Mouse (Mus musculus): ENCODE results near the gene Ccdc162.

Ccdc162 gene

DNA sequence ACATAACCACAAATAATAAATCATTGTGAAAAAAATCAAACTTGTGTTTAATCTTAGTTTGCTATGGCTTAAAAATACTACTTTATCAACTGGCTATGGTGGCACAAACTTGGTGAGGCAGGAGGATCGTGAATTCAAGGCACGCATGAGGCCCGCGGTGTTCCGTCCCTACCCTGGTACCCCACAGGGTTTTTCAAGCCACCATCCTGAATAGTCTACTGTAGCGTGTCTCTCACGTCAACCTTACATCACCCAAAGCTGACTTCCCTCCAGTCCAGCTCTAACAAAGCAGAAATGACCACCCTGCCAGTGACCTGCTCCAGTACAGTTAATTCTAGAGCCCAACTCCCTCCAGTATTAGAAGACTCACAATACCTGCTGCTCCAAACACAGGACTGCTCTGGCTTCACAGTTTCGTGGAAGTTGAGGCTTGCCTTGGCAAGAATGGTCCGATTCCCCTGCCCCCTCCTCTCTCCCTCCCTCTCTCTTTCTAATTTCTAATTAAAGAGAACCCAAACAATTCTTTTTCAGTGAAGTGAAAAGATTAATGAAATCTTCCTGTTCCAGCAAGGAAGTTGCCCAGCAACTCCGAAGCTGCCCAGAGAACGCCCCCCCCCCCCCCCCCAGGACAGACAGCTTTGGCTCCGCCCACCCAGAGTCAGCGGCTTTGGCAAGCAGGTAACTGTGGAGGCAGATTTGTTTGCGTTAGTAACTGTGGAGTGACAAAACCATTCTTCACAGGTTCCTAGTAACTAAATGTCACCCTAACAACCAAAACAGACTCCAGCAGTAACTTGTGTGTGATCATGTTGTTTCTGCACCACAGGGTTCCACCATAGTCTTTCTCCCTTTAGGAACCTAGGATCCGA lies at the start of gene Ccdc162:
TSS of gene Ccdc162 (minus strand) at position 606 of the 869 bp plus-strand sequence.
- DNase-seq (ENCODE audit: low spot score in 2 of 2), result no peak

DNA sequence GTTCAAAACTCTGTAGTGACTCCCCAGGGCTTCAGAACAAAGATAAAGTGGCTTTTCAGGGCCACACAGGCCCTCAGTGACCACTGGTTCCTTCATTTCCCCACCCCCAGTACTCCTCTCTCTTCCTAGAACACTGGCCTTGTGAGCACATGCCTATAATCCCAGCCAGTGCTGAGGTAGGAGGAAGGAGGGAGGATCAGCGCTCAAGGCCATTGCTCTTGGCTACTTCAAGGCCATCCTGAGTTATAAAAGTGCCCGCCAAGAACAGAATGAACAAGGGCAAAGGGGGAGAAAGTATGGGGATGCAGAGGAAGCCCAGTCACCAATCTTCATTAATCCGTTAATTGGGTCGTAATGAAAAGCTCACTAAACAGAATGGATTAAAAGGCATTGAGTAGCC lies 49.2 kb upstream of the Ccdc162 start:
- DNase-seq (ENCODE audit: low spot score in 2 of 2), result no peak

DNA sequence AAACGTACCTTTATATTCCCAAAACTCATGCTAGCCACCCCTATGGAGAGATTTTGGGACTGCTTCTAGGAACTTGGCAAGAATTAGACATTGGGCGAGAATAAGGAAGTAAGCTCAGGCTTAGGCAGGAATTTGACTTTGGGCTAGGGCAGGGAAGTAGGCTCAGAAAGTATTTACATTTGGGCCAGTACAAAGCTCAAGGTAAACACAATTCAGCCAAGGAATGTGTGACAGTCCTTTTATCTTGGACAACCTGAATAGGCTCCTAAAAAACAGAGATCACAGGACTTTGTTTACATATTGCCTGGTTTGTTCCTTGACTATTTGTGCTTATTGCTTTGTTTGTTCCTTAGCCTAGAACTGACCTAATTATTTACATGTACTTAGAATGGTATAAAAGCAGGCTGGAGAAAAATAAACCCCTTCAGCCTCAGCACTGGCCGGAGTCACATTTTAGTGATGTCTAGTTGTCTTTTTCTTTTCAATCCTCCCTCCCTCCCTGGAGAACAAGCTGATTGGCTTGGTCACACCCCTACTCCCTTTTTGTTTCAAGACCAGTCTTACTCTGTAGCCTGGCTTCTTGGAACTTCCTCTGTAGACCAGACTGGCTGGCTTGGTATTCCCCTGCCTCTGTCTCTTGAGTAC lies 47.4 kb upstream of the Ccdc162 start:
- no peak for DNase-seq (ENCODE audit: low spot score in 2 of 2)

DNA sequence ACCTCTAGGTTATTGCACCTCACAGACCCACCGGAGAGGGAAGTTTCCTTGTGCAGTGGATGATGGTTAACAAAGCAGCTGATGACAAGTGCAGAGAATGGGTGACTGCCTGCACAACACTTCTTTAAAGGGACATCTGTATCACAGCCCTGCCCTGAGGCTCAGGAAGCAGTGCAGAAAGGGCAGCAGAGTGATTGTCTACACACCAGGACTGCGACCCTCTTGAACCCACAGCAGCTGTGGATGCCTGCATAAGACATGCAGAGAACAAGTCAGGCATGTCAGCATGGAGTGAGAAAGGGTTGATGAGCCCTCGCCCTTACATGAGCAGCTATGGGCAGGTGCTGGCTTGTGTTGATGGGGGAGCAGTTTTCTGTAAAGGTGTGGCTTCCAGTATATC lies 44.4 kb upstream of the Ccdc162 start:
- no peak for DNase-seq (ENCODE audit: low spot score in 2 of 2)

DNA sequence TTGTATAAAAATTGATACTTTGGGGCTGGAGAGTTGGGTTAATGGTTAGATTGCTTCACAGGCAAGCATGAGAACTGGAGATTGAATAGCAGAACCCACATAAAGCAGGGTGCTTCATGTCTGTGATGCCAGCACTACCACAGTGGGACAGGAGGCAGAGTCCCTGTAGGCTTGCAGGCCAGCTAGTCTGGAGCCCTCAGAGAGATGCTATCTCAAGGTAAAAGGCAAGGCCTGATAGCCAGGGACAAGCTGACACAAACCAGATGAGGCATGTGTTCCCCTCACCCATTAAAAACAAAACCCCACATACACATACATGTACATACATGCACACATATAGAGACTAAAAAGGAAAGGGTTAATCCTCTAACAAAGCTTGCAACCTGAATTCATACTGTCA lies 41.6 kb upstream of the Ccdc162 start:
- DNase-seq (ENCODE audit: low spot score in 2 of 2), result no peak

DNA sequence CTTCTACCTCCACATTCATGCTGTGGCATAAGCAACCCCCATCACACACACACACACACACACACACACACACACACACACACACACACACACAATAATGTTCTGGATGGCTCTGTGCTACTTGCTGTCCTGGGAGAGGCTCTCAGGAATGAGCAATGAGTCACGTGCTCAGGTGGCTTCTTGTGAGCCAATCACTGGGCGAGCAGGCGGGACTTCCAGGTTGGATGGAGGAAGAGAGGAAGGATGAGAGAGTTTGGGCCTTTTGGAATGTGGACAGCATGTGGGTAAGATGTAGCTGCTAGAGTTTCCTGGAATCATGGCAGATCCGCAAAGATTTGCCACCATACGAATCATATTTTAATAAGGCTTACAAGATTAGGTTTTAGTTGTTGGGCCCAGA lies 40.8 kb upstream of the Ccdc162 start:
- DNase-seq (ENCODE audit: low spot score in 2 of 2), result no peak

DNA sequence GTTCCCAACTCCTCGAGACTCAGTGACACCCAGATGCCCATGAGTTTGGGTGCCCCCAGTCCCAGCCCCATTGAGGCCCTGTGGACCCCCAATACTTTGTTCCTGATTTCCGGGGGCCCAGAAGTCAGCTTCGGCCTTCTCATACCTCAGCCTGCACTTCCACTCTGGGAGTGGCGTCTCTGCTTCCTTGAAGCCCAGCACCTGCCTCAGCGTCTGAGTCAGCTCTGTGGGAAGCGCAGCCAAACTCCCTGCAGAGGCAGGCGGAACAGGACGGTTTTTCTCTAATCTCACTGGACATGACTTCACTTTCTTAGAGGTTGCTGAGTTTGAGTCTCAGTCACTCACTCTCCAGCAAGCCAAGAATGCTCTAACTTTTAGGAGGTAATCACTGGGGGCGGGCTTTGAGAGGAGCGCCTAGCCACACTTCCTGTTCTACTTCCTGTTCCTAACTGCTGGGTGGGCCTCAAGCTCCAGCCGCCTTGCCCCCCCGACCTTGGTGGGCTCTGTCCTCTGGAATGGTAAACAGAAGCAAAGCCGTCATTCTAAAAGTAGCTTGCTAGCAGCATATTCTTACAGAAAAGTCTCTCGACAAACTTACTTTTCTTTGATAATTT lies 35.5 kb upstream of the Ccdc162 start:
- no peak for DNase-seq (ENCODE audit: low spot score in 2 of 2)

DNA sequence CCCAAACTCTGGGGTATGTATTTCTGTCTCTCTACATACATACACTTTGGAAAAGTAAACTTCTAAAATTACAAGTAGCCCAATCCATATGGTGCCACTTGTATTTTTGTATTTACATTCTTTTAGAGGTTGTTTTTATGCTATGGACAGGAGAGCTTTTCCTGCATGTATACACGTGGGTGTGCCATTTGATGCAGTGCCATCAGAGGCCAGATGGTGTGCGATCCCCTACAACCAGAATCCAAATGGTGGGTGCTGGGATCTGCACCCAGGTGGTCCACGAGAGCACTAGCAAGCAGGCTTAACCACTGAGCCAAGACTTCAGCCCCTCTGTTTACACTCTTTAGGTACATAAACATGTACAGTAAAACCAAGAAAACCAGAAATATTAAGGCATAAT lies 32.9 kb upstream of the Ccdc162 start:
- no peak for DNase-seq (ENCODE audit: low spot score in 2 of 2)

DNA sequence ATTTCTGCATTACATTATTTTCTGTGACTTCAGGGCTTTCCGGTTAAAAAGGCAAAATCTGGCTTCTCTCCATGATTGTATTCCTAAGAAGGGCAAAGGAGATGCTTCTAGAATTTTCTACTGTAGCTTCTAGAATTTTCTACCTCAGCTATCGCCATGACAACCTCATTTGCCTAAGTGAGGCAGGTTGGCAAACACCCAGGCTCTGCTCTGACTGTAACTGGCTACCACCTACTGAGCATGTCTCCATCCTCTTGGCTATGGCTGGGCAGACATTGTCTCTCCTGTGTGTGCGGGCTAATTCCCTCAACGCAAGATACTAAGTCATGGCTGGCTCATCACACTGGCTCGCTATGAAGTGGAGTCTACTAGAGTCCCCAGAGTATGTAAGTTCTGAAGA lies 30.1 kb upstream of the Ccdc162 start:
- DNase-seq (ENCODE audit: low spot score in 2 of 2), result peak in 1 of 2 experiments; percentile 43

DNA sequence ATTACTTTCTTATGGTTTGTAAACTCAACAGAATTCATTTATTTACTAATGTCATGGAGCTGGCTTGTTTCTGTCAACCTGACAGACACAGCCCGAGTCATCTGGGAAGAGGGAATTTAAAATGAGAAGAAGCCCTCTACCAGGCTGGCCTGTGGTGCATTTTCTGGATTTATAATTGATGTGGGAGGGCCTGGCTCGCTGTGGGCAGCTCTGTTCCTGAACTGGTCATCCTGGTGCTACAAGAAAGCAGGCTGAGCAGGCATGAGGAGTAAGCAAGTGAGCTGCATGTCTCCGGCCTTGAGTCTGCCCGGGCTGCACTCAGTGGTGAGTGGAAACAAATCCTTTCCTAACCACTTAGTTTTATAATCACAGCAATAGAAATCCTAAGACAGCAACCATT lies 27.6 kb upstream of the Ccdc162 start:
- no peak for DNase-seq (ENCODE audit: low spot score in 2 of 2)

DNA sequence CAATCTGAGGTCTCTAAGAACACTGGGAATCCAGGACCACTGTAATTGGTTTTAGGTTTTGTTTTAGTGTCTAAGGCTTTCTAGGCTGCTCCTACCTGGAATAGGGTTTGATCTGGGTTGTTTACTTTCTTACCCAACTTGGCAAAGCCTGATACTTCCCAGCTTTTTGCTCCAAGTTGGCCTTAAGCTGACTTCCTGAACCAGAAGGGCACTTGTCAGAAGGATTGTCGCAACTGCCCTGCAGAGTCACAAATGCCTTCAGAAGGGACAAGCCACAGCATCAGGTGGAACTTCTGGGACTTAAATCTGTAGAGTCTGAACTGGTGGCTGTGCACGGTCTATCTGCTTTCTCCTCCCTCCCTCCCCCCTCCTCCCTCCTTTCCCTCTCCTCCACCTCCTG lies 23.8 kb upstream of the Ccdc162 start:
- no peak for DNase-seq (ENCODE audit: low spot score in 2 of 2)

DNA sequence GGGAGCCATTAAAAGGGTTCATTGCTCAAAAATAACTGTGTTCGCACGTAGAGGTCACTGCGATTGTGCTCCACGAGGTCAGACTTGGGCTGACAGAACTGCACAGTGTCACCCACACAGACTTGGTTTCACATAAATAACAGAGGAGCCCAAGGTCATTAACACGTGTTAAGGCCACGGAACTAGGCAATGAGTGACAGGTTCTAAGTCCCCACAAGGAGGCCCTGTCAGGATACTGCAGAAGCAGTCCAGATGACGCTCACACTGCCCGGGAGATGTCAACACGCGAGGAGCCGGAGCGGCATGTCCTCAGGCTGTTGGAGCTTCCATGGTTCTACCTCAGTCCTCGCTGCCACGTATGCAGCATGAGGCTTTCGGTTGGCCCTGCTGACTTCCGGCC lies 20.8 kb upstream of the Ccdc162 start:
- DNase-seq (ENCODE audit: low spot score in 2 of 2), result no peak

DNA sequence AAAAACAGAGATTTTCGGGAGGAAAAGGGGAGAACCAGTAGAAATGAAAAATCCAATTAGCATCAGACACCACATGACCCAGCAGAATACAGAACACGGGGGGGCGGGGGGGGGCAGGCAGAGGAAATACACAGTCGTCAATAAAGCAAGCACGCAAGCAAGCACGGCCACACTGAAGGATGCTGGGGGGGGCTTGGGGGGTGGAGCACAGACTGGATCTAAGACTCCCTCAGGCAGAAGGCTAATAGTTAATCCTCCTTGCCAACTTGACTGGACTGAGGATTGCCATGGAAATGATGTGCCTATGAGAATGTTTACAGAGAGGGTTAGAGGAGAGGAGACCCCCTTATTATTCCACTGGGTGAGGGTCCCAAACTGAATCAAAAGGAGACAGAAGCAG lies 19.0 kb upstream of the Ccdc162 start:
- no peak for DNase-seq (ENCODE audit: low spot score in 2 of 2)

DNA sequence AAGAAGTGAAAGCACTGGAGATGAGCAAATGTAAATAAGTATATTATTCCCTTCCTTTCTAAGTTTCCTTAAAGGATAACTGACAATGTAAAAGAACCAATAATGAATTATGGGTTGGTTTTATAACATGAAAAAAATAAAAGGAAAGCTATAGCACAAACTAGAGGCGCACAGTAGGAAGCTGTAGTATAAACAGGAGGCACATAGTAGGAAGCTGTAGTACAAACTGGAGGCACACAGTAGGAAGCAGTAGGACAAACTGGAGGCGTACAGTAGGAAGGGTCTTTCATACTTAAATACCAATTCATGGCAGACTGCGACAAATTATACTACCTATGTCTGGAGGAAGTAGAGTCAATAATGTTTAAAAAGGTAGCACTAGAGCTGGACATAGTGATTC lies 16.8 kb upstream of the Ccdc162 start:
- no peak for DNase-seq (ENCODE audit: low spot score in 2 of 2)

DNA sequence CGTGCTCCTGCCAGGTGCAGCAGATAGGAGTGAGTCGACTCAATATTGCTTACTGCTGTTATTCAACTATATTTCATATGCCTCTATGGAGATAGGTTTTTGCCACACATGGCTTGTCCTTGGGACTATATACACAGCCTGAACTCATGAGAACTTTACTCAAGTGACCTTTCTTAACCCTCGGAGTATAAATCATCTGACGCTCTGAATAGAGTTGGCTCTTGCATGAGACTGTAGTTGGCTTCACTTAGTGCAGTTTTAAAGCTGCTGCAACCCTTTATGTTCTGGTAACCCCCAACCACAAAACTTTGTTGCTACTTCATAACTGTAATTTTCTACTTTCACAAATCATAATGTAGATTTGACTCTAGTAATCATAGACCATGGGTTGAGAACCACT lies 15.5 kb upstream of the Ccdc162 start:
- DNase-seq (ENCODE audit: low spot score in 2 of 2), result no peak

DNA sequence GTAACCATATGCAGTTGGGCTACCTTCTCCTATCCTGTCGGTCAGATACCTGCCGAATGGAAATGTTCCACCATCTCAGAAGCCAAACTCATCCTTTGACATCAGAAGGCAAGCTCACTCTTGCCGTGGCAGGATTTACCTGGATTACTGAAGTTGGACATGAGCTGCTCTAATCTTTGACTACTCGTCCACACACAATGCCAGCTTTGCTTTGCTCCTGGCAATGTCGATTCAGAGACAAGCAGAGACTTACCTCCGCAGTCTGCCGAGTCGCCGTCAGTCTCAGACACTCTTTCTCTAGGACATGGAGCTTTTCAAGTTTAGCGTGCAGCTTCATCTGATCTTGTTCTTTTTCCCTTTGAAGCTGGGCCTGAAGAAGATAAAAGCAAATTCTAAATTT lies 14.3 kb upstream of the Ccdc162 start:
- DNase-seq (ENCODE audit: low spot score in 2 of 2), result no peak

DNA sequence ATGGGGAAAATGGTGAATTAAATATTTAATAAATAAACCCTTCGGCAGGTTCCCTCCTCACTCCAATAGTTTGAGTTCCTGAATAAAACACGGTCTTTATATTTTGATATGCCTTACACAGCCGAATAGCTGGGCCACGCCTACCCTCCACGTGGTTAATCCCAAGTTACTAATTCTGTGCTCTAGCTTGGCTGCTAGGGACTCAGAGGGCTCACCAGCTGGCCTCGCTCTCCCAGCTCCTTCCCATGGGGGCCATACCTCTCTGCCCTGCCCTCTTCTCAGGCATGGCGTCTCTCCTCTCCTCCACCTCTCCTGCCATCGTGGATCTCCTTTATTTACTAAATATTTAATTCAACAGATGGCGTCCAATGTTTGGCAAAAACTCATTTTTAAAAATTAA lies 9.8 kb upstream of the Ccdc162 start:
- DNase-seq (ENCODE audit: low spot score in 2 of 2), result no peak

DNA sequence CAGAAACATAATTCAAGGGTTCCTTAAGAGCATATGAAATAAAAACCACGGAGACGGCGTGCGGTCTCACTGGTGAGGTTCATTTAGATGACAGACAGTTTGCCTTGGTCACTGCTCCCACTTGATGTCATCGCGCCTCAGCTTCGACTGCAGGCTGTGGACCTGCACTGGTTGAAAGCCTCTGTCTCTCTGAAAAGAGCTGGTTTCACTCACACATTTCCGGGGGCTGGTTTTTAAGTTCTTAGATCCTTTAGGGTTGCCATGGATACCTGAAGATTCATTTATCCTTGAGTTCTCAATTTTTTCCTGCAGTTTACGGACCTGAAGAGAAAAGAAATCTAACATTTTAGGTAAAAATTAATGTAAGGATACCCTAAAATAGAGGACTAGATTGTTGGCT lies 3.2 kb upstream of the Ccdc162 start:
- no peak for DNase-seq (ENCODE audit: low spot score in 2 of 2)

DNA sequence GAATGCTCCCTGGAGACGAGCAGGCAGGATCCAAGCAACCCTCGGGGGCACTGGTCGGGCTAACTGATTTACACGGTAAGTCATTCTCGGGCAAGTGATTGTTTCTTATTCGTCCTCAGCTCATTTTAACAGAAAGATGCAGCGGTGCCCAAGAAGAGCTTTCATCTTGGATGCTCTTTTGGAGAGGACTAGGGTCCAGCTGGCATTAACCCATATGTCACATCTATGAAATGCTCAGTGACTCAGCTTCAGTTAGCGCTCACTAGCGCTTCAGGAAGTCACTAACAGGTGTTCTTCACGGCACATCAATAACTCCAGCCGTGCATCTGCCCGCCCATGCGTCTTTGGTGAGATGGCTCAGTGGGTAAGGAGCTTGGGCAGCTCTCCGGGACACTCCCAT lies 877 bp downstream of the Ccdc162 start:
- DNase-seq (ENCODE audit: low spot score in 2 of 2), result no peak

DNA sequence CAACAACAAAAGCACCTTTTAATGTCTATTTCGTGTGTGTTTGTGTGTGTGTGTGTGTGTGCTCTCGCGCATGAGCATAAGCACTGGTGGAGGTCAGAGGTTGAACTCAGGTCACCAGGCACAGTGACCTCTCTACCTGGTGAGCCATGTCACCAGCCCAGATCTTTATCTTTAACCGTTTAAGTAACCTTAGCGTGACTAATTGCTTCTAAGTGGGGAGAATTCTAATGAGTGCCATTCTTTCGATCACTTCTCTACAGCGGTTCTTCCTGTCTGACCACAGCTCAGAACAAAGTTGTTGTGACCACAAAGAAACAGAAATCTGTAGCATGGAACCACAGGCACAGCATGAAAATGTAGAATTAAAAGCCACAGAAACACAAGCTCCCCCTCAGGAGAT lies 5.0 kb downstream of the Ccdc162 start:
- no peak for DNase-seq (ENCODE audit: low spot score in 2 of 2)

DNA sequence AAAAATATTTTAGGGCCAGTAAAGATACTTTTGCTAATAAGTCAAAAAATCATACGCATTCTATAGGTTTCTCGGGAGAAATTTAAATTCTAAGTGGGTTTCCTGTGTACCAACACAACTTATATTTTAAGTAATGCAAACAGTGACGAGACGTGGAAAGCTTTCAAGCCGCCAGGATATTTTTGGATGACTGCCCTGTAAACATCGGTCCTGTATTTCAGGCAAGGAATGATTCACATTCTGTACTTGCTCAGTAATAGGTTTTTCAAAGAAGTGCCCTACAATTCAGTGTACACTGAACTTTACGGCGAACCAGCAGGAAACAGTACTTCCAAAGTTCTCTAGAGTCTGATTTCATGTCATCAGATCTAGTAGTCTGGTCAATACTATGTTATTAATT lies 5.7 kb downstream of the Ccdc162 start:
- no peak for DNase-seq (ENCODE audit: low spot score in 2 of 2)

DNA sequence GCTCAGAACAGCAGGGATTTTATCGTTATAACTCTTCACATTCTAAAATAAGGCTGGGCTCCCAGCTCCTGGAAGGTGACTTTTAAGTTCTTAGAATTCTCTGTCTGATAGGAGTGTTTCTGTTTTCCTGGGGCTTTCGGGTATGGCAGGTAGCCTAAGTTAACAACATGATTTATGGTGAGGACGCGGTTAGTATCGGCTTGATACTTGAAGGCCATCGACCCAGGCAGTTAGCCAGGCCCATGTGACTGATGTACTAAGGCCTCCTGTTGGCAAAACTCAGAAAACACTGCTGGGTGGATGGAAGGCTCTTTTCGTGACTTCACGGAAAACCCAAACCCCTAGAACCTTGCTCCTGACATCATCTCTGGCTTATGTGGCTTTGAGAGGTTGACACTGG lies 7.1 kb downstream of the Ccdc162 start:
- DNase-seq (ENCODE audit: low spot score in 2 of 2), result no peak

DNA sequence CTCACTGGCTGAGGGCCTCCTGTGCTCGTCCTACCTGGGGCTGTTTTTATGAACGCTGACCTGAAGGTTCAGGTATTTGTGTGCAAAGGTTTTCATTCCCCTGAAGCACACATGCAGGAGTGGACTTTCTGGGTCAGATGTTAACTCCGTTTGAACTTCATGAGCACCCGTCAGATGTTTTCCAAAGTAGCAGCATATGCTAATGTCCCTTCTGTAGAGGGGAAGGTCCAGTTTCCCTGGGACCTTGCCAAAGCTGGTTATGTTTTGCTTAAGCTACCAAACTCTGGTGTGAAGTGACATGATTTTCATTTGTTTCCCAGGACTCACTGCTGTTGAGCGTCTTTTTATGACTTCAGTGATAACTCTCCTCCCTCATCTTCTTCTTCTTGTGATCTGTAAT lies 16.8 kb downstream of the Ccdc162 start:
- DNase-seq (ENCODE audit: low spot score in 2 of 2), result no peak
